Mouse (Mus musculus) left cerebral cortex, adult 11 months (tissue): ENCODE measurements at regions not wholly inside any gene's neighbourhood (a gene's known extent, or its start where the extent isn't known, plus 50 kb on each side); places are given as distances from the start of the nearest gene placed in this dataset.

Experiments used
- DNase-seq: peaks from one replicate; pipeline ENCODE4 v3.0.0; 2022; ENCODE audit warnings: low spot score

- DNase-seq, result no peak
Observed at GRCm38 (mm10) chr17:83093862-83094261, 121.2 kb upstream of the Pkdcc start.

GRCm38 (mm10) chr17:83096451-83096850 is 118.6 kb upstream of the Pkdcc start:
- DNase-seq, result no peak

- no peak for DNase-seq
Observed at GRCm38 (mm10) chr17:83097998-83098397, 117.1 kb upstream of the Pkdcc start.

GRCm38 (mm10) chr17:83098679-83099413 is 116.2 kb upstream of the Pkdcc start:
- no peak for DNase-seq

GRCm38 (mm10) chr17:83101035-83101434 is 114.1 kb upstream of the Pkdcc start:
- no peak for DNase-seq

- DNase-seq, result no peak
Observed at GRCm38 (mm10) chr17:83101756-83102155, 113.3 kb upstream of the Pkdcc start.

- DNase-seq, result no peak
Observed at GRCm38 (mm10) chr17:83102675-83103412, 112.2 kb upstream of the Pkdcc start.

- DNase-seq, result no peak
Observed at GRCm38 (mm10) chr17:83108151-83108550, 106.9 kb upstream of the Pkdcc start.

- peak; percentile 47 for DNase-seq
Observed at GRCm38 (mm10) chr17:83109792-83110440, 105.2 kb upstream of the Pkdcc start.

- DNase-seq, result no peak
Observed at GRCm38 (mm10) chr17:83110556-83110955, 104.5 kb upstream of the Pkdcc start.

- no peak for DNase-seq
Observed at GRCm38 (mm10) chr17:83115146-83115545, 99.9 kb upstream of the Pkdcc start.

GRCm38 (mm10) chr17:83115832-83116480 is 99.1 kb upstream of the Pkdcc start:
- DNase-seq, result no peak

- DNase-seq, result no peak
Observed at GRCm38 (mm10) chr17:83120665-83121232, 94.3 kb upstream of the Pkdcc start.

GRCm38 (mm10) chr17:83122525-83123280 is 92.4 kb upstream of the Pkdcc start:
- DNase-seq, result no peak

- DNase-seq, result no peak
Observed at GRCm38 (mm10) chr17:83125057-83125456, 90.0 kb upstream of the Pkdcc start.

- DNase-seq, result no peak
Observed at GRCm38 (mm10) chr17:83127842-83128241, 87.2 kb upstream of the Pkdcc start.

GRCm38 (mm10) chr17:83128843-83129544 is 86.1 kb upstream of the Pkdcc start:
- DNase-seq, result peak; percentile 32

- no peak for DNase-seq
Observed at GRCm38 (mm10) chr17:83129658-83130057, 85.4 kb upstream of the Pkdcc start.

GRCm38 (mm10) chr17:83133201-83133600 is 81.9 kb upstream of the Pkdcc start:
- DNase-seq, result no peak

GRCm38 (mm10) chr17:83135441-83136120 is 79.5 kb upstream of the Pkdcc start:
- no peak for DNase-seq
